Mouse (Mus musculus) myocyte (in vitro differentiated cells): ENCODE results near the gene Exosc3.
A peak's percentile ranks its signal among the peaks of the same experiment; 100 is the strongest.

Experiments
- CEBPB ChIP-seq: IDR thresholded peaks from 2 replicates; pipeline ENCODE4 v1.6.1; 2011; ENCODE audit warnings: mild to moderate bottlenecking, moderate library complexity; ENCODE audit not compliant: poor library complexity, insufficient read depth, severe bottlenecking
- POLR2A ChIP-seq: IDR thresholded peaks from one replicate; pipeline ENCODE4 v1.6.1; 2011; ENCODE audit warnings: low read depth, mild to moderate bottlenecking, control low read depth, moderate library complexity; ENCODE audit not compliant: insufficient read length
- REST ChIP-seq: IDR thresholded peaks from one replicate; pipeline ENCODE4 v1.6.1; 2011; ENCODE audit warnings: mild to moderate bottlenecking, control low read depth, moderate library complexity; ENCODE audit not compliant: insufficient read depth, insufficient read length
- TCF12 ChIP-seq: IDR thresholded peaks from one replicate; pipeline ENCODE4 v1.6.1; 2011; ENCODE audit warnings: mild to moderate bottlenecking, control low read depth; ENCODE audit not compliant: poor library complexity, insufficient read depth, severe bottlenecking

GRCm38 (mm10) chr4:45275770-45276169 is 66.8 kb downstream of the Exosc3 start:
- TF ChIP-seq REST = no peak
- TF ChIP-seq POLR2A = no peak
- TF ChIP-seq CEBPB = no peak
- peak; percentile 98 for TF ChIP-seq TCF12
